Mouse (Mus musculus): ENCODE measurements around the gene Ice2. TPM values are rescaled to one million over a fixed set of nuclear protein-coding genes. Genes with fewer than 3 reads are reported as not detected.

Ice2 gene
- polyA plus RNA-seq, 1 experiment: 2.0 TPM

GRCm38 (mm10) chr9:69468991-69469390, 71.3 kb downstream of the Ice2 start:
- peaks cover 42% of the 10 kb centered on the region for H3K36me3 ChIP-seq (ENCODE audit: control insufficient read depth, insufficient read depth)
- H3K79me2 ChIP-seq (ENCODE audit: control insufficient read depth, insufficient read depth): peaks cover 47% of the 10 kb centered on the region
- peak overlapping the region; percentile 67 for H3K4me2 ChIP-seq (ENCODE audit: low read depth)
- H3K27me3 ChIP-seq (ENCODE audit: control insufficient read depth, insufficient read depth, insufficient read length): no peaks in the 10 kb centered on the region
- H3ac ChIP-seq (ENCODE audit: control insufficient read depth, insufficient read length): no peak overlapping the region
- no peak for TF ChIP-seq CEBPB (IDR thresholded peaks at IDR 0.05; ENCODE audit: insufficient read depth, poor library complexity, severe bottlenecking)
- TF ChIP-seq MYOG (IDR thresholded peaks at IDR 0.05; ENCODE audit: control insufficient read depth in 1 of 3, insufficient read depth in 1 of 3, insufficient read length in 2 of 3, low read depth in 2 of 3): no peak
- TF ChIP-seq POLR2A (IDR thresholded peaks at IDR 0.05; ENCODE audit: insufficient read length, low read depth): no peak
- no peak for TF ChIP-seq REST (IDR thresholded peaks at IDR 0.05; ENCODE audit: insufficient read depth, insufficient read length)
- TF ChIP-seq POLR2AphosphoS2 (IDR thresholded peaks at IDR 0.05; ENCODE audit: insufficient read length, low read depth): peak; percentile 20
- H3K4me3 ChIP-seq: no peak overlapping the region

GRCm38 (mm10) chr9:69470362-69470761, 72.7 kb downstream of the Ice2 start:
- peaks cover 46% of the 10 kb centered on the region for H3K36me3 ChIP-seq (ENCODE audit: control insufficient read depth, insufficient read depth)
- no peak overlapping the region for H3ac ChIP-seq (ENCODE audit: control insufficient read depth, insufficient read length)
- TF ChIP-seq MYOD1 (IDR thresholded peaks at IDR 0.05; ENCODE audit: control insufficient read depth in 1 of 3, insufficient read length in 2 of 3, low read depth in 2 of 3): no peak
- no peak for TF ChIP-seq POLR2A (IDR thresholded peaks at IDR 0.05; ENCODE audit: insufficient read length, low read depth)
- no peak for TF ChIP-seq CEBPB (IDR thresholded peaks at IDR 0.05; ENCODE audit: insufficient read depth, poor library complexity, severe bottlenecking)
- TF ChIP-seq POLR2AphosphoS2 (IDR thresholded peaks at IDR 0.05; ENCODE audit: insufficient read length, low read depth): no peak
- H3K4me3 ChIP-seq: no peak overlapping the region
- peak overlapping the region; percentile 67 for H3K4me2 ChIP-seq (ENCODE audit: low read depth)
- no peaks in the 10 kb centered on the region for H3K27me3 ChIP-seq (ENCODE audit: control insufficient read depth, insufficient read depth, insufficient read length)
- peaks cover 45% of the 10 kb centered on the region for H3K79me2 ChIP-seq (ENCODE audit: control insufficient read depth, insufficient read depth)

- H3K4me3 ChIP-seq: no peak overlapping the region
- peaks cover 41% of the 10 kb centered on the region for H3K79me2 ChIP-seq (ENCODE audit: control insufficient read depth, insufficient read depth)
- H3K27me3 ChIP-seq (ENCODE audit: control insufficient read depth, insufficient read depth, insufficient read length): no peaks in the 10 kb centered on the region
- no peak for TF ChIP-seq POLR2A (IDR thresholded peaks at IDR 0.05; ENCODE audit: insufficient read length, low read depth)
- no peak for TF ChIP-seq REST (IDR thresholded peaks at IDR 0.05; ENCODE audit: insufficient read depth, insufficient read length)
- TF ChIP-seq POLR2AphosphoS2 (IDR thresholded peaks at IDR 0.05; ENCODE audit: insufficient read length, low read depth): peak; percentile 14
- TF ChIP-seq CEBPB (IDR thresholded peaks at IDR 0.05; ENCODE audit: insufficient read depth, poor library complexity, severe bottlenecking): no peak
- no peak for TF ChIP-seq USF1 (IDR thresholded peaks at IDR 0.05; ENCODE audit: low read depth)
- peak; percentile 83 to 95 (median 94) for TF ChIP-seq MYOD1 (IDR thresholded peaks at IDR 0.05; ENCODE audit: control insufficient read depth in 1 of 3, insufficient read length in 2 of 3, low read depth in 2 of 3)
- TF ChIP-seq TCF3 (IDR thresholded peaks at IDR 0.05; ENCODE audit: insufficient read length, low read depth): peak; percentile 81
- TF ChIP-seq E2F4 (IDR thresholded peaks at IDR 0.05; ENCODE audit: insufficient read depth): no peak
- no peak for TF ChIP-seq SRF (IDR thresholded peaks at IDR 0.05; ENCODE audit: control insufficient read depth, insufficient read length, low read depth)
- peak; percentile 83 to 97 (median 97) for TF ChIP-seq MYOG (IDR thresholded peaks at IDR 0.05; ENCODE audit: control insufficient read depth in 1 of 3, insufficient read depth in 1 of 3, insufficient read length in 2 of 3, low read depth in 2 of 3)
- TF ChIP-seq MAX (IDR thresholded peaks at IDR 0.05; ENCODE audit: low read depth): no peak
- peak; percentile 95 for TF ChIP-seq TCF12 (IDR thresholded peaks at IDR 0.05; ENCODE audit: insufficient read depth, poor library complexity, severe bottlenecking)
- peak overlapping the region; percentile 67 for H3K4me2 ChIP-seq (ENCODE audit: low read depth)
- H3K36me3 ChIP-seq (ENCODE audit: control insufficient read depth, insufficient read depth): peaks cover 41% of the 10 kb centered on the region
- no peak overlapping the region for H3ac ChIP-seq (ENCODE audit: control insufficient read depth, insufficient read length)
Measured at GRCm38 (mm10) chr9:69470921-69471320, 73.2 kb downstream of the Ice2 start.

GRCm38 (mm10) chr9:69472724-69473123, 75.0 kb downstream of the Ice2 start:
- H3K4me2 ChIP-seq (ENCODE audit: low read depth): peak overlapping the region; percentile 67
- no peak overlapping the region for H3ac ChIP-seq (ENCODE audit: control insufficient read depth, insufficient read length)
- no peak overlapping the region for H3K4me3 ChIP-seq
- no peak for TF ChIP-seq MAX (IDR thresholded peaks at IDR 0.05; ENCODE audit: low read depth)
- no peak for TF ChIP-seq POLR2AphosphoS2 (IDR thresholded peaks at IDR 0.05; ENCODE audit: insufficient read length, low read depth)
- TF ChIP-seq MYOD1 (IDR thresholded peaks at IDR 0.05; ENCODE audit: control insufficient read depth in 1 of 3, insufficient read length in 2 of 3, low read depth in 2 of 3): peak in 1 of 3 experiments; percentile 8
- no peak for TF ChIP-seq SRF (IDR thresholded peaks at IDR 0.05; ENCODE audit: control insufficient read depth, insufficient read length, low read depth)
- no peak for TF ChIP-seq USF1 (IDR thresholded peaks at IDR 0.05; ENCODE audit: low read depth)
- no peak for TF ChIP-seq CEBPB (IDR thresholded peaks at IDR 0.05; ENCODE audit: insufficient read depth, poor library complexity, severe bottlenecking)
- no peak for TF ChIP-seq E2F4 (IDR thresholded peaks at IDR 0.05; ENCODE audit: insufficient read depth)
- peak in 1 of 3 experiments; percentile 4 for TF ChIP-seq MYOG (IDR thresholded peaks at IDR 0.05; ENCODE audit: control insufficient read depth in 1 of 3, insufficient read depth in 1 of 3, insufficient read length in 2 of 3, low read depth in 2 of 3)
- no peak for TF ChIP-seq POLR2A (IDR thresholded peaks at IDR 0.05; ENCODE audit: insufficient read length, low read depth)
- no peak for TF ChIP-seq TCF12 (IDR thresholded peaks at IDR 0.05; ENCODE audit: insufficient read depth, poor library complexity, severe bottlenecking)
- TF ChIP-seq REST (IDR thresholded peaks at IDR 0.05; ENCODE audit: insufficient read depth, insufficient read length): no peak
- no peak for TF ChIP-seq TCF3 (IDR thresholded peaks at IDR 0.05; ENCODE audit: insufficient read length, low read depth)
- no peaks in the 10 kb centered on the region for H3K27me3 ChIP-seq (ENCODE audit: control insufficient read depth, insufficient read depth, insufficient read length)
- peaks cover 47% of the 10 kb centered on the region for H3K79me2 ChIP-seq (ENCODE audit: control insufficient read depth, insufficient read depth)
- H3K36me3 ChIP-seq (ENCODE audit: control insufficient read depth, insufficient read depth): peaks cover 44% of the 10 kb centered on the region

GRCm38 (mm10) chr9:69475873-69476272, 78.2 kb downstream of the Ice2 start:
- Histone ChIP-seq H3K4me2 (ENCODE audit: low read depth) (peak overlapping the region; percentile 40), H3K36me3 (ENCODE audit: control insufficient read depth, insufficient read depth) (peaks cover 53% of the 10 kb centered on the region), H3ac (ENCODE audit: control insufficient read depth, insufficient read length) (no peak overlapping the region), H3K4me3 (no peak overlapping the region), H3K27me3 (ENCODE audit: control insufficient read depth, insufficient read depth, insufficient read length) (no peaks in the 10 kb centered on the region), H3K79me2 (ENCODE audit: control insufficient read depth, insufficient read depth) (peaks cover 37% of the 10 kb centered on the region)
- TF ChIP-seq TCF12 (IDR thresholded peaks at IDR 0.05; ENCODE audit: insufficient read depth, poor library complexity, severe bottlenecking) (no peak), E2F4 (IDR thresholded peaks at IDR 0.05; ENCODE audit: insufficient read depth) (no peak), CEBPB (IDR thresholded peaks at IDR 0.05; ENCODE audit: insufficient read depth, poor library complexity, severe bottlenecking) (no peak), POLR2AphosphoS2 (IDR thresholded peaks at IDR 0.05; ENCODE audit: insufficient read length, low read depth) (no peak), POLR2A (IDR thresholded peaks at IDR 0.05; ENCODE audit: insufficient read length, low read depth) (no peak), MYOD1 (IDR thresholded peaks at IDR 0.05; ENCODE audit: control insufficient read depth in 1 of 3, insufficient read length in 2 of 3, low read depth in 2 of 3) (no peak), TCF3 (IDR thresholded peaks at IDR 0.05; ENCODE audit: insufficient read length, low read depth) (no peak), REST (IDR thresholded peaks at IDR 0.05; ENCODE audit: insufficient read depth, insufficient read length) (no peak), USF1 (IDR thresholded peaks at IDR 0.05; ENCODE audit: low read depth) (no peak), SRF (IDR thresholded peaks at IDR 0.05; ENCODE audit: control insufficient read depth, insufficient read length, low read depth) (no peak), MAX (IDR thresholded peaks at IDR 0.05; ENCODE audit: low read depth) (no peak), MYOG (IDR thresholded peaks at IDR 0.05; ENCODE audit: control insufficient read depth in 1 of 3, insufficient read depth in 1 of 3, insufficient read length in 2 of 3, low read depth in 2 of 3) (no peak)

Data from myocyte (in vitro differentiated cells).